Mouse (Mus musculus) CH12.LX (cell line): ENCODE data around the gene Mfsd4b1.

Source experiments
- CHD2 ChIP-seq: IDR thresholded peaks from 2 replicates; pipeline ENCODE4 v1.6.1; 2011; ENCODE audit warnings: low read length, improper control_type of control experiment
- CTCF ChIP-seq, 2 experiments: IDR thresholded peaks in 1 of 2; conservative IDR thresholded peaks in 1 of 2; 2 replicates each; pipeline ENCODE4 v1.5.1; 2011 to 2012; ENCODE audit warnings: low read depth in 2 of 2, low read length in 2 of 2, improper control_type of control experiment in 1 of 2, inconsistent platforms in 1 of 2, mild to moderate bottlenecking in 1 of 2, moderate library complexity in 1 of 2
- HCFC1 ChIP-seq: IDR thresholded peaks from 2 replicates; pipeline ENCODE4 v1.6.1; 2012; ENCODE audit warnings: low read depth, mild to moderate bottlenecking, inconsistent platforms, low read length, improper control_type of control experiment
- MAFK ChIP-seq: IDR thresholded peaks from 2 replicates; pipeline ENCODE4 v1.6.1; 2011; ENCODE audit warnings: low read length, improper control_type of control experiment; ENCODE audit not compliant: insufficient replicate concordance
- MAX ChIP-seq: IDR thresholded peaks from 2 replicates; pipeline ENCODE4 v1.6.1; 2011; ENCODE audit warnings: low read length, improper control_type of control experiment
- MXI1 ChIP-seq: IDR thresholded peaks from 2 replicates; pipeline ENCODE4 v1.6.1; 2011; ENCODE audit warnings: mild to moderate bottlenecking, low read depth, low read length, improper control_type of control experiment
- NELFE ChIP-seq: IDR thresholded peaks from 2 replicates; pipeline ENCODE4 v1.6.1; 2011; ENCODE audit warnings: low read depth, low read length, improper control_type of control experiment
- POLR2A ChIP-seq: IDR thresholded peaks from 2 replicates; pipeline ENCODE4 v1.6.1; 2011; ENCODE audit warnings: low read depth, mild to moderate bottlenecking, improper control_type of control experiment, low read length
- RAD21 ChIP-seq: IDR thresholded peaks from 2 replicates; pipeline ENCODE4 v1.6.1; 2011; ENCODE audit warnings: low read depth, mild to moderate bottlenecking, low read length, improper control_type of control experiment, moderate library complexity
- RCOR1 ChIP-seq: conservative IDR thresholded peaks from 2 replicates; pipeline ENCODE4 v1.6.1; 2012; ENCODE audit warnings: low read depth, mild to moderate bottlenecking, inconsistent platforms, low read length, improper control_type of control experiment
- SIN3A ChIP-seq: IDR thresholded peaks from 2 replicates; pipeline ENCODE4 v1.6.1; 2012; ENCODE audit warnings: low read length, improper control_type of control experiment, inconsistent platforms
- TBP ChIP-seq: conservative IDR thresholded peaks from 2 replicates; pipeline ENCODE4 v1.6.1; 2011; ENCODE audit warnings: low read depth, low read length, improper control_type of control experiment
- USF2 ChIP-seq: conservative IDR thresholded peaks from 2 replicates; pipeline ENCODE4 v1.6.1; 2011; ENCODE audit warnings: low read depth, low read length, improper control_type of control experiment

GRCm38 (mm10) chr10:40009591-40009990, 15.5 kb downstream of the Mfsd4b1 start:
- TF ChIP-seq RCOR1 (no peak), RAD21 (no peak), NELFE (no peak), POLR2A (no peak), MXI1 (no peak), USF2 (no peak), MAFK (no peak), CTCF (conservative IDR thresholded peaks at IDR 0.05 in 1 of 2, IDR thresholded peaks at IDR 0.05 in 1 of 2; ENCODE audit: low read depth in 2 of 2, low read length in 2 of 2) (no peak), SIN3A (no peak), CHD2 (no peak), MAX (no peak), HCFC1 (no peak), TBP (no peak)
